Mouse (Mus musculus): Measurements from ENCODE around the gene Gm12887. TPM values are rescaled to one million over a fixed set of nuclear protein-coding genes. Genes with fewer than 3 reads are reported as not detected.

Gene Gm12887
- total RNA-seq (2014; rRNA removed) (not detected in 2 replicates), polyA plus RNA-seq (2015; fragmentation: Nextera tagmentation; extraction: Ambion mirVana) (not detected in 2 replicates)

GRCm38 (mm10) chr4:121622003-121622402, at the start of gene Gm12887:
Gene Gm12887, minus strand, starts transcription at chr4:121622103.
- 47% methylated on average over 2 of the region's 2 CpGs for WGBS
- DNase-seq (ENCODE audit: low spot score) (no peak), ATAC-seq (ENCODE audit: low FRiP score) (no peak)
- no peaks in the 10 kb centered on the region for H3K4me1 ChIP-seq (ENCODE audit: insufficient read depth, low read length)
- no peak within 1 kb of the TSS for H3K27ac ChIP-seq (ENCODE audit: low read depth, low read length)
- no peaks in the 10 kb centered on the region for H3K36me3 ChIP-seq (ENCODE audit: insufficient read depth, low read length)
- H3K9ac ChIP-seq (replicated peaks; ENCODE audit: low read length, poor library complexity, severe bottlenecking): no peak within 1 kb of the TSS
- peaks cover 70% of the 10 kb centered on the region for H3K9me3 ChIP-seq (ENCODE audit: low read length)
- H3K4me2 ChIP-seq (ENCODE audit: low read depth, low read length, poor library complexity, severe bottlenecking): no peak within 1 kb of the TSS
- no peak within 1 kb of the TSS for H3K4me3 ChIP-seq (ENCODE audit: low read depth, low read length)
- H3K27me3 ChIP-seq (ENCODE audit: insufficient read depth, low read length): no peaks in the 10 kb centered on the region
- TF ChIP-seq CTCF (IDR thresholded peaks at IDR 0.05): no peak

GRCm38 (mm10) chr4:121657040-121657439, 35.1 kb upstream of the Gm12887 start:
- H3K4me3 ChIP-seq (ENCODE audit: low read depth, low read length): no peak overlapping the region
- no peaks in the 10 kb centered on the region for H3K4me1 ChIP-seq (ENCODE audit: insufficient read depth, low read length)
- no peak for TF ChIP-seq CTCF (IDR thresholded peaks at IDR 0.05)
- DNase-seq (ENCODE audit: low spot score) (no peak), ATAC-seq (ENCODE audit: low FRiP score) (no peak)
- no peak overlapping the region for H3K27ac ChIP-seq (ENCODE audit: low read depth, low read length)
- no peak overlapping the region for H3K9ac ChIP-seq (replicated peaks; ENCODE audit: low read length, poor library complexity, severe bottlenecking)
- peaks cover 40% of the 10 kb centered on the region; the same call in 1 of the 2 replicates for H3K9me3 ChIP-seq (ENCODE audit: low read length)
- no peaks in the 10 kb centered on the region for H3K36me3 ChIP-seq (ENCODE audit: insufficient read depth, low read length)
- H3K27me3 ChIP-seq (ENCODE audit: insufficient read depth, low read length): no peaks in the 10 kb centered on the region
- WGBS: 74% methylated on average over 1 of the region's 1 CpGs
- no peak overlapping the region for H3K4me2 ChIP-seq (ENCODE audit: low read depth, low read length, poor library complexity, severe bottlenecking)

Other genes with a start within 250 kb of the Gm12887 start
- not detected in 2 replicates for gene Gm12886, start 199.0 kb downstream of the Gm12887 start, total RNA-seq (2014; rRNA removed)
- gene Gm12886, start 199.0 kb downstream of the Gm12887 start, polyA plus RNA-seq (2015; fragmentation: Nextera tagmentation; extraction: Ambion mirVana): not detected in 2 replicates

All from midbrain, postnatal 0 days (tissue).